ENCODE assay signal across 19 mouse cellular contexts in genomic region chr14:58778675-58779074, GRCm38 (mm10).
A peak's percentile ranks its signal among the peaks of the same experiment; 100 is the strongest.
DNase-seq lines count a peak whose midpoint lies in the region; ATAC-seq and TF ChIP-seq lines count a peak whose summit lies in the region.
"Had no signal": no experiment of that assay in that cellular context is flagged by ENCODE, and none has a peak within 500 bp of the region (broad histone marks: within the 10 kb centered on the region; RNA-seq: fewer than 3 reads in every experiment).

No protein-coding gene starts in this region.

- no peak overlapping the region for H3K27ac ChIP-seq in forebrain, embryonic 13.5 days
- no peak overlapping the region for H3K27ac ChIP-seq in forebrain, embryonic 10.5 days
- H3K27ac ChIP-seq in hindbrain, postnatal 0 days, result no peak overlapping the region
- no peak overlapping the region for H3K27ac ChIP-seq in hindbrain, embryonic 13.5 days
- no peak overlapping the region for H3K27ac ChIP-seq in neural tube, embryonic 15.5 days (replicated peaks)
- H3K27ac ChIP-seq: macrophage; neural tube, embryonic 12.5 days had no signal

- H3K9ac ChIP-seq in forebrain, embryonic 13.5 days, result no peak overlapping the region
- H3K9ac ChIP-seq in hindbrain, postnatal 0 days (replicated peaks; ENCODE audit: low read length), result no peak overlapping the region
- H3K9ac ChIP-seq in hindbrain, embryonic 13.5 days, result no peak overlapping the region
- H3K9ac ChIP-seq in neural tube, embryonic 15.5 days (replicated peaks), result no peak overlapping the region
- H3K9ac ChIP-seq: heart, embryonic 12.5 days; neural tube, embryonic 12.5 days had no signal

- no peak for TF ChIP-seq CTCF in hindbrain, postnatal 0 days (IDR thresholded peaks at IDR 0.05; ENCODE audit: low read depth)

- H3K36me3 ChIP-seq in forebrain, embryonic 13.5 days (ENCODE audit: poor library complexity, severe bottlenecking), result no peaks in the 10 kb centered on the region
- no peaks in the 10 kb centered on the region for H3K36me3 ChIP-seq in forebrain, embryonic 10.5 days (replicated peaks)
- no peaks in the 10 kb centered on the region for H3K36me3 ChIP-seq in hindbrain, postnatal 0 days (ENCODE audit: insufficient read depth, low read length)
- no peaks in the 10 kb centered on the region for H3K36me3 ChIP-seq in hindbrain, embryonic 13.5 days
- H3K36me3 ChIP-seq in neural tube, embryonic 15.5 days, result no peaks in the 10 kb centered on the region
- H3K36me3 ChIP-seq: heart, embryonic 12.5 days; neural tube, embryonic 12.5 days had no signal

- H3K27me3 ChIP-seq in forebrain, embryonic 13.5 days, result no peaks in the 10 kb centered on the region
- no peaks in the 10 kb centered on the region for H3K27me3 ChIP-seq in forebrain, embryonic 10.5 days (ENCODE audit: poor library complexity, severe bottlenecking)
- H3K27me3 ChIP-seq in hindbrain, postnatal 0 days (ENCODE audit: insufficient read depth, low read length), result no peaks in the 10 kb centered on the region
- no peaks in the 10 kb centered on the region for H3K27me3 ChIP-seq in hindbrain, embryonic 13.5 days
- no peaks in the 10 kb centered on the region for H3K27me3 ChIP-seq in neural tube, embryonic 15.5 days (replicated peaks)
- H3K27me3 ChIP-seq: CH12.LX; heart, embryonic 12.5 days; neural tube, embryonic 12.5 days had no signal

- 20% methylated on average over 4 of the region's 4 CpGs for WGBS in forebrain, embryonic 13.5 days
- WGBS in forebrain, embryonic 10.5 days, result 54% methylated on average over 4 of the region's 4 CpGs
- WGBS in hindbrain, postnatal 0 days, result 31% methylated on average over 4 of the region's 4 CpGs
- WGBS in hindbrain, embryonic 13.5 days, result 46% methylated on average over 4 of the region's 4 CpGs
- 56% methylated on average over 4 of the region's 4 CpGs for WGBS in neural tube, embryonic 15.5 days

- no peaks in the 10 kb centered on the region for H3K9me3 ChIP-seq in forebrain, embryonic 13.5 days (replicated peaks)
- H3K9me3 ChIP-seq in forebrain, embryonic 10.5 days, result no peaks in the 10 kb centered on the region
- H3K9me3 ChIP-seq in hindbrain, postnatal 0 days (ENCODE audit: low read length), result no peaks in the 10 kb centered on the region
- H3K9me3 ChIP-seq in hindbrain, embryonic 13.5 days, result no peaks in the 10 kb centered on the region
- H3K9me3 ChIP-seq in neural tube, embryonic 15.5 days (replicated peaks), result no peaks in the 10 kb centered on the region
- H3K9me3 ChIP-seq: heart, embryonic 12.5 days; neural tube, embryonic 12.5 days had no signal

- H3K4me1 ChIP-seq in forebrain, embryonic 13.5 days, result 0 out of 2 replicates have a peak, but pooled peaks cover 6% of the 10 kb centered on the region
- H3K4me1 ChIP-seq in forebrain, embryonic 10.5 days, result peaks cover 11% of the 10 kb centered on the region
- no peaks in the 10 kb centered on the region for H3K4me1 ChIP-seq in hindbrain, postnatal 0 days (ENCODE audit: insufficient read depth, low read length)
- no peaks in the 10 kb centered on the region for H3K4me1 ChIP-seq in hindbrain, embryonic 13.5 days (replicated peaks)
- H3K4me1 ChIP-seq in neural tube, embryonic 15.5 days, result peaks cover 2% of the 10 kb centered on the region; the same call in 1 of the 2 replicates
- H3K4me1 ChIP-seq: neural tube, embryonic 12.5 days had no signal

- no peak overlapping the region for H3K4me3 ChIP-seq in forebrain, embryonic 13.5 days
- H3K4me3 ChIP-seq in forebrain, embryonic 10.5 days, result no peak overlapping the region
- no peak overlapping the region for H3K4me3 ChIP-seq in hindbrain, postnatal 0 days (ENCODE audit: low read length)
- no peak overlapping the region for H3K4me3 ChIP-seq in hindbrain, embryonic 13.5 days
- H3K4me3 ChIP-seq in neural tube, embryonic 15.5 days (replicated peaks), result no peak overlapping the region
- H3K4me3 ChIP-seq: heart, embryonic 12.5 days; neural tube, embryonic 12.5 days had no signal

- no peak overlapping the region for H3K4me2 ChIP-seq in forebrain, embryonic 13.5 days
- no peak overlapping the region for H3K4me2 ChIP-seq in hindbrain, postnatal 0 days (ENCODE audit: low read depth, low read length)
- no peak overlapping the region for H3K4me2 ChIP-seq in hindbrain, embryonic 13.5 days
- H3K4me2 ChIP-seq in neural tube, embryonic 15.5 days, result no peak overlapping the region
- H3K4me2 ChIP-seq: heart, embryonic 12.5 days; neural tube, embryonic 12.5 days had no signal

- no peak for DNase-seq in forebrain, embryonic 10.5 days (ENCODE audit: extremely low spot score, low spot score)
- DNase-seq in hindbrain, postnatal 0 days (ENCODE audit: low spot score), result peak; percentile 61
- DNase-seq in neural tube, embryonic 10.5 days (ENCODE audit: extremely low spot score, low spot score), result no peak
- peak; percentile 51 for DNase-seq in retina, postnatal 1 day
- no peak for DNase-seq in testis, postnatal 10 days (ENCODE audit: low spot score)
- DNase-seq: cerebellum, postnatal 10 days; heart, postnatal 14 days; kidney, adult 2 months; kidney, postnatal 25 days; lung, adult 2 months; thymus, postnatal 25 days had no signal

- peak; percentile 76 for ATAC-seq in forebrain, embryonic 13.5 days
- no peak for ATAC-seq in hindbrain, postnatal 0 days
- no peak for ATAC-seq in hindbrain, embryonic 13.5 days (ENCODE audit: low FRiP score)
- peak; percentile 87; the same call in 1 of the 2 replicates for ATAC-seq in neural tube, embryonic 15.5 days (ENCODE audit: low FRiP score)
- ATAC-seq: inflammation-experienced regulatory T-cells, adult 6 months had no signal

Comparison
In these comparisons a context has a peak if more than half of its experiments do, and no peak if none do; other contexts are left out.
1. ATAC-seq: peak in forebrain, embryonic 13.5 days (single experiment) and neural tube, embryonic 15.5 days (single experiment); none in hindbrain, postnatal 0 days (single experiment) and hindbrain, embryonic 13.5 days (single experiment).
2. DNase-seq: peak in hindbrain, postnatal 0 days (single experiment) and retina, postnatal 1 day (single experiment); none in forebrain, embryonic 10.5 days (single experiment), neural tube, embryonic 10.5 days (single experiment) and testis, postnatal 10 days (single experiment).